Mouse (Mus musculus) C2C12 (cell line): Measurements from ENCODE around the gene Rgs11. TPM values are rescaled to one million over a fixed set of nuclear protein-coding genes. Genes with fewer than 3 reads are reported as not detected.

ENCODE experiments used
- H3K27me3 ChIP-seq: one replicate; pipeline ENCODE4 v1.6.1; 2011; ENCODE audit not compliant: control insufficient read depth, insufficient read depth, insufficient read length
- H3K36me3 ChIP-seq: one replicate; pipeline ENCODE4 v1.6.1; 2011; ENCODE audit not compliant: control insufficient read depth, insufficient read depth
- H3K4me3 ChIP-seq: one replicate; pipeline ENCODE4 v1.5.1; 2011; ENCODE audit warnings: mild to moderate bottlenecking, control low read depth; ENCODE audit not compliant: poor library complexity, insufficient read depth, severe bottlenecking
- H3K79me2 ChIP-seq: one replicate; pipeline ENCODE4 v1.6.1; 2011; ENCODE audit not compliant: control insufficient read depth, insufficient read depth
- H3K79me3 ChIP-seq: one replicate; pipeline ENCODE4 v1.6.1; 2011; ENCODE audit warnings: low read depth, control low read depth
- H3ac ChIP-seq: one replicate; pipeline ENCODE3; 2011; ENCODE audit warnings: low read depth; ENCODE audit not compliant: control insufficient read depth, insufficient read length
- CEBPB ChIP-seq: IDR thresholded peaks from one replicate; pipeline ENCODE4 v1.6.1; 2011; ENCODE audit warnings: low read depth, mild to moderate bottlenecking, control low read depth, moderate library complexity
- CTCF ChIP-seq: IDR thresholded peaks from one replicate; pipeline ENCODE4 v1.5.1; 2011; ENCODE audit not compliant: control insufficient read depth, insufficient read depth, insufficient read length
- FOSL1 ChIP-seq: IDR thresholded peaks from one replicate; pipeline ENCODE4 v1.8.0; 2011; ENCODE audit warnings: mild to moderate bottlenecking, low read length; ENCODE audit not compliant: poor library complexity, insufficient read depth, severe bottlenecking
- MAX ChIP-seq: IDR thresholded peaks from one replicate; pipeline ENCODE4 v1.6.1; 2011; ENCODE audit warnings: mild to moderate bottlenecking, control low read depth
- MYOD1 ChIP-seq: IDR thresholded peaks from one replicate; pipeline ENCODE4 v1.6.1; 2011; ENCODE audit warnings: low read depth; ENCODE audit not compliant: control insufficient read depth, insufficient read length
- MYOG ChIP-seq: IDR thresholded peaks from one replicate; pipeline ENCODE4 v1.6.1; 2011; ENCODE audit not compliant: control insufficient read depth, insufficient read length; ENCODE audit errors: extremely low read depth
- USF1 ChIP-seq: IDR thresholded peaks from one replicate; pipeline ENCODE4 v1.6.1; 2011; ENCODE audit warnings: low read depth, mild to moderate bottlenecking, control low read depth, moderate library complexity
- polyA plus RNA-seq: library from polyadenylated mRNA; unstranded; fragments of >200 nt; fragmentation: generic; extraction: Trizol; gene quantifications from one replicate; pipeline ENCODE4 v1.2.1, GENCODE M21; 2012; ENCODE audit warnings: missing spikeins

Gene Rgs11
- polyA plus RNA-seq, 1 experiment, result not detected

DNA sequence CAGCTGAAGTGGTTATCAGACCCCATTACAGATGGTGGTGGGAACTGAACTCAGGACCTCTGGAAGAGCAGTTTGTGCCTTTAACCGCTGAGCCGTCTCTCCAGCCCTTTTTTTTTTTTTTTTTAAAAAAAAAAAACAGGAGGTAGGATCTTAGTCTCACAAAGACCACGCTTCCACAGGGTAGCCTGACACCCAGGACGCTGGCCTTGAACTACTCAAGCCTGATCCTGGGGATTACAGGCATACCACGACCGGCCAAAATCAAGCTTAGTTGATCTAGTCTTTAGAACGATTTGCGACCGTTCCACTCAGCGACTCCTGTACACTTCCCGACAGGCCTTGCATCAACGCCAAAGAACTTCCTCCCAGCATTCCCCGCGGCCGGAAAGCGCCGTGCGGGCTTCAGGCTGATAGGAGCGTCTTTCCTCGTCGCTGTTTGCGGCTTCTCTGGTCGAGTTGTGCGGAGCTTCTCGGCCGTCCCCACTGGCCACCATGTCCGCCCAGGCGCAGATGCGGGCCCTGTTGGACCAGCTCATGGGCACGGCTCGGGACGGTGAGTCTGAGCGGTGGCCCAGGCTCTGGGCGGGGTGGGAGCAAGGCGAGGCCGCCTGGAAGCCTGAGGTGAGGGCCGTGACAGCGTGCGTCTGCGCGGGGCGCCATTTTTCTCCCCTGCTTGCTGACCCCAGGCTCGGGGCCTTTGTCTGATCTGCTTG is 49.9 kb downstream of the Rgs11 start, which contains the start of gene Luc7l:
Luc7l (plus strand) TSS at position 358 of the 713 bp plus-strand sequence.
- Histone ChIP-seq H3K27me3 (peaks cover 3% of the 10 kb centered on the region), H3K79me2 (peaks cover 50% of the 10 kb centered on the region), H3K79me3 (peaks cover 43% of the 10 kb centered on the region), H3K4me3 (peak within 1 kb of the TSS; percentile 92), H3ac (peak within 1 kb of the TSS; percentile 100), H3K36me3 (peaks cover 33% of the 10 kb centered on the region)
- no peak for TF ChIP-seq FOSL1

DNA sequence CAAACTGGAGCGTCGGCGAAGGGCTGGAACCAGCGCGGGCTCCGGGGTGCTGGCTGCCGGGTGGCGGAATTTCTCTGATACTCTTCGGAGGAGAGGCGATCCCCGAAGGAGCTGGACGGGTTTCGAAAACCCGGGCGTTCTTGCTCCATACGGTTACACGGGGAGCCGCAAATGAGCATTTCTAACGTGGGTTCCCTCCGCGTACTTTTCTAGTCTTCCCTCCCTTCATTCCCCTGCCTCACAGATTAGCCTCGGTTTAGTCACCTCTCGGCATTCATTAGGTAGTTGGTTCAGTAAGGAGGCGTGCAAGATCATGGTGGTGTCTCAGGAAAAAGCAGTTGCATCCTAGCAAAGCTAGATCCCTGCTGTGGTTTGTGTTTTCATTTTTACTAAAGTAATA is 50.6 kb downstream of the Rgs11 start:
- Histone ChIP-seq H3K36me3 (peaks cover 40% of the 10 kb centered on the region), H3K27me3 (no peaks in the 10 kb centered on the region), H3K4me3 (peak overlapping the region; percentile 92), H3K79me3 (peaks cover 48% of the 10 kb centered on the region), H3K79me2 (peaks cover 57% of the 10 kb centered on the region), H3ac (peak overlapping the region; percentile 100)
- no peak for TF ChIP-seq FOSL1
- TF ChIP-seq MYOG, result no peak
- TF ChIP-seq MYOD1, result no peak
- no peak for TF ChIP-seq CTCF
- TF ChIP-seq MAX, result no peak
- no peak for TF ChIP-seq CEBPB
- TF ChIP-seq USF1, result no peak

DNA sequence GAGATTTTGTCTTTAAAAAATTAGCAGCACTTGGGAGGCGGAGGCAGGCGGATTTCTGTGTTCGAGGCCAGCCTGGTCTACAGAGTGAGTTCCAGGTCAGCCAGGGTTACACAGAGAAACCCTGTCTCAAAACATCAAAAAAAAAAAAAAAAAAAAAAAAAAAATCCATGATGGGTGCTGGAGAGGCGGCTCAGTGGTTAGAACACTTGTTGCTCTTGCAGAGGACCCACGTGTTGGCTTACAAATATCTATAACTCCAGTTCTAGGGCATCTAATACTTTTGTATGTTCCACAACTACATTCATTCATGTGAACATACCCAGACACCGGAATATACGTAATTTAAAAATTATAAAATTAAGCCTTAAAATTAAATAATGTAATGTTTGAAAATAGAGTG is 52.6 kb downstream of the Rgs11 start:
- peaks cover 76% of the 10 kb centered on the region for H3K79me2 ChIP-seq
- no peak overlapping the region for H3ac ChIP-seq
- H3K79me3 ChIP-seq, result peaks cover 61% of the 10 kb centered on the region
- H3K36me3 ChIP-seq, result peaks cover 58% of the 10 kb centered on the region
- H3K4me3 ChIP-seq, result no peak overlapping the region
- no peak for TF ChIP-seq MYOG
- TF ChIP-seq MAX, result no peak
- no peak for TF ChIP-seq MYOD1
- TF ChIP-seq FOSL1, result no peak
- TF ChIP-seq CTCF, result no peak
- TF ChIP-seq CEBPB, result no peak
- TF ChIP-seq USF1, result no peak
- no peaks in the 10 kb centered on the region for H3K27me3 ChIP-seq

Other genes with a start within 250 kb of the Rgs11 start
- 10.6 TPM for gene Capn15, start 217.2 kb upstream of the Rgs11 start, polyA plus RNA-seq
- 15.2 TPM for gene Rab11fip3, start 133.4 kb upstream of the Rgs11 start, polyA plus RNA-seq
- gene Decr2, start 112.6 kb upstream of the Rgs11 start, polyA plus RNA-seq, result 3.9 TPM
- gene Nme4, start 107.3 kb upstream of the Rgs11 start, polyA plus RNA-seq, result 34.0 TPM
- gene Tmem8, start 89.7 kb upstream of the Rgs11 start, polyA plus RNA-seq, result 1.5 TPM
- gene Mrpl28, start 79.5 kb upstream of the Rgs11 start, polyA plus RNA-seq, result 169 TPM
- gene Axin1, start 64.3 kb upstream of the Rgs11 start, polyA plus RNA-seq, result 32.1 TPM
- gene Pdia2, start 3.9 kb upstream of the Rgs11 start, polyA plus RNA-seq, result 0.05 TPM
- 9.6 TPM for gene Arhgdig, start 4.8 kb downstream of the Rgs11 start, polyA plus RNA-seq
- 25.2 TPM for gene Fam234a, start 41.3 kb downstream of the Rgs11 start, polyA plus RNA-seq
- 45.0 TPM for gene Luc7l, start 49.9 kb downstream of the Rgs11 start, polyA plus RNA-seq
- 0.22 TPM for gene Neurl1b, start 211.9 kb downstream of the Rgs11 start, polyA plus RNA-seq